Mouse (Mus musculus) stomach, postnatal 0 days (tissue): ENCODE results near the gene Chchd1.

Source experiments
- CTCF ChIP-seq: IDR thresholded peaks from 2 replicates; pipeline ENCODE4 v1.5.1; 2016; ENCODE audit warnings: antibody characterized with exemption, low read depth, mild to moderate bottlenecking, moderate library complexity
- EP300 ChIP-seq: optimal IDR thresholded peaks from 2 replicates; pipeline ENCODE3; 2016; ENCODE audit warnings: antibody characterized with exemption

DNA sequence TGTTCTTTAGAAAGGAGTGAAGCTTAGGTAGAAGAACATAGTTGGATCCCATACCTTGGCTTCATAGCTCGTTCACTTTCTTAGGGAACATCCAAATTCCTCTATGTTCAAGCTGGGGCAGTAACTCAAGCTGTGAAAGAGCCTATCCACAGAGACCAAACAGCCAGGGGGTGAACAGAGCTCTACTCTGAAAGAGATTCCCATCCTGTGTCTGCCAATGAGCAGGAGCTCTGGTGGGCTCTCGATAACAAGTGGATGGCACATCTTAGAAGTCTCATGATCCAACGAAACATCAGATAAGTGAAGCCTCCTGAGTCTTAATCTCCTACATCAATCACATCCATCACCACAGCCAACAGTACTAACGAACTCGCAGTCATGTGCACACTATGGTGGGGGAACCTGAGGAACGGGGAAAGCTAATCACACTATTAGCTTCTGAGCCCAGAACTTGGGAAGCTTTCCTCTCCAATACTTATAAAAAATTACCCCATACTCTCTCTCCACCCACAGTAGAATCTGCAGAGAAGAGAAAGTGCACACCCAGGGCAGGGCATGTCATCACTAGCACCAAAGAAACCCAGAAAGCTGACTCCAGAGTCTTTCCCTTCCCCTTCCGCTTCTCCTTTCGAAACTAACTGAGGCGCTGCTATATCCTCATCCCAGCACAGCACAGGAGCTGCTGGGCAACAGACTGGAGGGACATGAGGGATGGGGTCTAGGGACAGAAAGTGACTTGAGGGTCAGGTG is 28.2 kb downstream of the Chchd1 start:
- no peak for TF ChIP-seq EP300
- no peak for TF ChIP-seq CTCF
